Mouse (Mus musculus) heart, adult 2 months (tissue): ENCODE data around the gene Mapk8ip2. TPM values are rescaled to one million over a fixed set of nuclear protein-coding genes. Genes with fewer than 3 reads are reported as not detected.

ENCODE experiments used
- DNase-seq, 2 experiments: peaks; one replicate each; pipeline ENCODE4 v3.0.0; 2021
- H3K27ac ChIP-seq: fragments of 200-600 bp; 2 replicates; pipeline ENCODE4 v1.8.1; 2022
- H3K27me3 ChIP-seq: fragments of 200-500 bp; 2 replicates; pipeline ENCODE4 v1.6.1; 2012; ENCODE audit warnings: mild to moderate bottlenecking, low read length, inconsistent platforms, mixed read lengths; ENCODE audit not compliant: control insufficient read depth, insufficient read depth
- H3K36me3 ChIP-seq: fragments of 200-500 bp; 2 replicates; pipeline ENCODE4 v1.6.1; 2012; ENCODE audit warnings: low read length, inconsistent platforms; ENCODE audit not compliant: control insufficient read depth, insufficient read depth
- H3K4me1 ChIP-seq: fragments of 200-500 bp; 2 replicates; pipeline ENCODE4 v1.6.1; 2011; ENCODE audit warnings: low read length; ENCODE audit not compliant: control insufficient read depth, insufficient read depth
- H3K4me3 ChIP-seq: fragments of 200-600 bp; 2 replicates; pipeline ENCODE4 v1.8.1; 2022
- H3K79me2 ChIP-seq: fragments of 200-500 bp; replicated peaks from 2 replicates; pipeline ENCODE4 v1.6.1; 2012; ENCODE audit warnings: mild to moderate bottlenecking, inconsistent platforms, low read length, moderate library complexity, mixed read lengths; ENCODE audit not compliant: control insufficient read depth, insufficient read depth
- H3K9ac ChIP-seq: fragments of 200-500 bp; 2 replicates; pipeline ENCODE4 v1.6.1; 2012; ENCODE audit warnings: low read depth, mild to moderate bottlenecking, control low read depth, inconsistent platforms, low read length, mixed read lengths
- CTCF ChIP-seq: fragments of 200-600 bp; IDR thresholded peaks from 2 replicates; pipeline ENCODE4 v1.8.1; 2022; ENCODE audit warnings: antibody characterized with exemption, mild to moderate bottlenecking, moderate library complexity
- EP300 ChIP-seq: fragments of 200-500 bp; IDR thresholded peaks from 2 replicates; pipeline ENCODE4 v1.6.1; 2011; ENCODE audit warnings: low read depth, low read length, control low read depth; ENCODE audit not compliant: insufficient read depth
- POLR2A ChIP-seq: fragments of 200-500 bp; IDR thresholded peaks from 2 replicates; pipeline ENCODE4 v1.6.1; 2011; ENCODE audit warnings: mild to moderate bottlenecking, low read depth, low read length, control low read depth; ENCODE audit not compliant: insufficient read depth
- WGBS: fragments of 180-500 bp; shearing (Covaris S2); methylation state at CpG from one replicate; pipeline ENCODE4 v1.1.7; 2018; 5-methylcytosine and 5-hydroxymethylcytosine counted together
- intact Hi-C: fragments of 180-260 bp; cut with DNase I; formaldehyde crosslinking; loops from one replicate; pipeline ENCODE4 v1.15.1; 2025
- polyA plus RNA-seq: library from polyadenylated mRNA; depleted of rRNA; stranded (reverse); fragments of >200 nt; gene quantifications from 2 replicates; pipeline ENCODE4 v1.2.3, GENCODE M21; 2012
- total RNA-seq, 2 experiments: library from RNA; stranded (reverse); gene quantifications; 2 replicates each; pipeline ENCODE4 v1.2.3; 2021

The Mapk8ip2 gene
- total and polyA plus RNA-seq, 3 experiments = 0.16 to 0.18 TPM; not detected in 1

- H3K4me3 ChIP-seq = no peak overlapping the region
- peaks cover 10% of the 10 kb centered on the region for H3K4me1 ChIP-seq
- no peaks in the 10 kb centered on the region for H3K36me3 ChIP-seq
- DNase-seq = peak; percentile 83 to 88
- TF ChIP-seq CTCF = no peak
- TF ChIP-seq POLR2A = peak; percentile 46; the same call in 1 of the 2 replicates
- TF ChIP-seq EP300 = peak; percentile 95
- peak overlapping the region; percentile 79 for H3K27ac ChIP-seq
- H3K9ac ChIP-seq = no peak overlapping the region
- intact Hi-C loops = loop anchor here (1.0 kb wide), 1 partner anchor 17 kb away; no protein-coding TSS in a partner anchor
- H3K27me3 ChIP-seq = no peaks in the 10 kb centered on the region
- no peaks in the 10 kb centered on the region for H3K79me2 ChIP-seq
- WGBS = 3% methylated on average over 8 of the region's 8 CpGs
Observed at GRCm38 (mm10) chr15:89480584-89480983, 26.9 kb downstream of the Mapk8ip2 start.

- H3K27me3 ChIP-seq = no peaks in the 10 kb centered on the region
- peak overlapping the region; percentile 32 for H3K27ac ChIP-seq
- H3K4me1 ChIP-seq = peaks cover 9% of the 10 kb centered on the region
Observed at GRCm38 (mm10) chr15:89488182-89488581, 34.5 kb downstream of the Mapk8ip2 start.

GRCm38 (mm10) chr15:89488611-89489117 lies 35.0 kb downstream of the Mapk8ip2 start:
- Histone ChIP-seq H3K27me3 (no peaks in the 10 kb centered on the region), H3K36me3 (no peaks in the 10 kb centered on the region), H3K4me1 (peaks cover 8% of the 10 kb centered on the region), H3K79me2 (no peaks in the 10 kb centered on the region), H3K9ac (no peak overlapping the region), H3K27ac (peak overlapping the region; percentile 32), H3K4me3 (no peak overlapping the region)
- WGBS = 28% methylated on average over 14 of the region's 14 CpGs
- no peak for TF ChIP-seq EP300
- DNase-seq = no peak
- intact Hi-C loops = no loop called here

More at GRCm38 (mm10) chr15:89488182-89488581, 34.5 kb downstream of the Mapk8ip2 start:
- DNase-seq = no peak
- TF ChIP-seq CTCF (no peak), EP300 (no peak), POLR2A (no peak)
- Histone ChIP-seq H3K79me2 (no peaks in the 10 kb centered on the region), H3K4me3 (no peak overlapping the region), H3K36me3 (no peaks in the 10 kb centered on the region), H3K9ac (no peak overlapping the region)
- WGBS = 59% methylated on average over 12 of the region's 12 CpGs
- intact Hi-C loops = no loop called here

GRCm38 (mm10) chr15:89494970-89495369 lies 41.3 kb downstream of the Mapk8ip2 start:
- no peak overlapping the region for H3K4me3 ChIP-seq
- H3K4me1 ChIP-seq = peaks cover 11% of the 10 kb centered on the region
- 79% methylated on average over 4 of the region's 4 CpGs for WGBS
- no peaks in the 10 kb centered on the region for H3K79me2 ChIP-seq
- no peaks in the 10 kb centered on the region for H3K36me3 ChIP-seq
- no peak overlapping the region for H3K9ac ChIP-seq
- TF ChIP-seq POLR2A (no peak), CTCF (peak; percentile 67)
- DNase-seq = no peak
- intact Hi-C loops = no loop called here
- no peak overlapping the region; the same call in 1 of the 2 replicates for H3K27ac ChIP-seq
- H3K27me3 ChIP-seq = peaks cover 3% of the 10 kb centered on the region; the same call in 1 of the 2 replicates

GRCm38 (mm10) chr15:89496131-89496530 lies 42.4 kb downstream of the Mapk8ip2 start:
- peaks cover 2% of the 10 kb centered on the region; the same call in 1 of the 2 replicates for H3K79me2 ChIP-seq
- no peaks in the 10 kb centered on the region for H3K36me3 ChIP-seq
- no peak overlapping the region for H3K4me3 ChIP-seq
- H3K9ac ChIP-seq = peak overlapping the region; percentile 16; the same call in 1 of the 2 replicates
- DNase-seq = no peak
- intact Hi-C loops = loop anchor here (2.0 kb wide), 1 partner anchor 19 kb away; the partner anchor contains the start of gene Arsa
- H3K4me1 ChIP-seq = peaks cover 13% of the 10 kb centered on the region
- TF ChIP-seq EP300 (no peak), POLR2A (no peak), CTCF (no peak)
- 53% methylated on average over 4 of the region's 4 CpGs for WGBS
- H3K27me3 ChIP-seq = peaks cover 3% of the 10 kb centered on the region; the same call in 1 of the 2 replicates
- H3K27ac ChIP-seq = peak overlapping the region; percentile 83

- no peak for DNase-seq
- Histone ChIP-seq H3K27me3 (peaks cover 3% of the 10 kb centered on the region; the same call in 1 of the 2 replicates), H3K9ac (peak overlapping the region; percentile 30; the same call in 1 of the 2 replicates), H3K27ac (peak overlapping the region; percentile 83), H3K4me1 (peaks cover 14% of the 10 kb centered on the region), H3K79me2 (peaks cover 2% of the 10 kb centered on the region; the same call in 1 of the 2 replicates), H3K4me3 (peak overlapping the region; percentile 29), H3K36me3 (peaks cover 2% of the 10 kb centered on the region; the same call in 1 of the 2 replicates)
- 33% methylated on average over 2 of the region's 2 CpGs for WGBS
- no peak for TF ChIP-seq POLR2A
- no peak for TF ChIP-seq CTCF
- no peak for TF ChIP-seq EP300
- intact Hi-C loops = loop anchor here (1.0 to 2.0 kb wide), 2 partner anchors 17 to 20 kb away; partner anchors contain the start of gene Arsa
Observed at GRCm38 (mm10) chr15:89496841-89497240, 43.1 kb downstream of the Mapk8ip2 start.
